Mouse (Mus musculus): ENCODE measurements around the gene Sv2b. TPM values are rescaled to one million over a fixed set of nuclear protein-coding genes. Genes with fewer than 3 reads are reported as not detected.

Gene Sv2b
- polyA plus RNA-seq, 1 experiment from 2014 or later: 0.79 TPM

DNA sequence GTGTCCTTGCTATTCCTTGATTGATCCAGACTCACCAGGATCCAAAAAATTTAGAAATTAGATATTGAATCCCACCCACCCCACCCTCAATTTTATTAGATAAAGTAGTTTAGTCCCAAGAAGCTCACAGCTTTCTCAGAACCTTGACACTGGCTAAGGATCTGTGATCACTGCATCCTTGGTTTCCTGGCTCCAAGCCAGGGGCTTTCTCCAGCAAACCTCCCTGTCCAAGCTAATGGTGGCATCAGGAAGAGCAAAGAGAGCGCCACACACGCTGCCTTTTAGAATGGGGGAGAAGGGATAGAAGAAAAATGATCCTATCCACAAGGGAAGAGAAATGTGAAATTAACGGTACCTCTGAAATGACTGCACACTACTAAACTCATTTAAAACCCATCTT is 141.6 kb downstream of the Sv2b start:
- H3K27me3 ChIP-seq (ENCODE audit: control insufficient read depth, insufficient read depth, low read length): no peaks in the 10 kb centered on the region
- no peak for ATAC-seq (replicated peaks; ENCODE audit: insufficient number of reproducible peaks, low FRiP score, low TSS enrichment)
- H3K36me3 ChIP-seq (ENCODE audit: control insufficient read depth, insufficient read depth, low read length): no peaks in the 10 kb centered on the region
- 86% methylated on average over 3 of the region's 3 CpGs for WGBS (ENCODE audit: insufficient replicate concordance)
- no peaks in the 10 kb centered on the region for H3K9me3 ChIP-seq (replicated peaks; ENCODE audit: control insufficient read depth, low read length)
- no peak overlapping the region for H3K4me2 ChIP-seq
- no peak overlapping the region for H3K9ac ChIP-seq (ENCODE audit: low read depth, low read length)
- no peaks in the 10 kb centered on the region for H3K4me1 ChIP-seq (ENCODE audit: control insufficient read depth, insufficient read depth, low read length)
- no peak overlapping the region for H3K27ac ChIP-seq (ENCODE audit: low read depth, low read length)
- no peak overlapping the region for H3K4me3 ChIP-seq (ENCODE audit: low read depth, low read length)

DNA sequence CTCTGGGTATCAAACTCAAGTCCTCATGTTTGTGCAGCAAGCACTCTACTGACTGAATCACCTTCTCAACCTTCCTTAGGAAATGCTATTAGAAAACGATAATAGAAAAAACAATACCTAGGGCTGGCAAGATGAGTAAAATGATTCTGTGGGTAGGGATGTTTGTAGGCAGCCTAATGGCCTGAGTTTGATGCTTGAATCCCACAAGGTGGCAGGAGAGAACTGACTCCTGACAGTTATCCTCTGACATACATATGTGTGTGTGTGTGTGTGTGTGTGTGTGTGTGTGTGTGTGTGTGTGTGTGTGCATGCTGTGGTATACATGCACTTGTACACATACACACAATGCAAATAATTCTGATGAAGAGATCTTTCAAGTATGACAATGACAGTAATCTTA is 161.9 kb downstream of the Sv2b start:
- 78% methylated on average over 1 of the region's 1 CpGs for WGBS (ENCODE audit: insufficient replicate concordance)
- H3K4me1 ChIP-seq (ENCODE audit: control insufficient read depth, insufficient read depth, low read length): peaks cover 4% of the 10 kb centered on the region; the same call in 1 of the 2 replicates
- H3K9ac ChIP-seq (ENCODE audit: low read depth, low read length): no peak overlapping the region
- no peak overlapping the region for H3K4me2 ChIP-seq
- H3K36me3 ChIP-seq (ENCODE audit: control insufficient read depth, insufficient read depth, low read length): no peaks in the 10 kb centered on the region
- no peak overlapping the region for H3K4me3 ChIP-seq (ENCODE audit: low read depth, low read length)
- no peaks in the 10 kb centered on the region for H3K9me3 ChIP-seq (replicated peaks; ENCODE audit: control insufficient read depth, low read length)
- H3K27ac ChIP-seq (ENCODE audit: low read depth, low read length): no peak overlapping the region
- no peak for ATAC-seq (replicated peaks; ENCODE audit: insufficient number of reproducible peaks, low FRiP score, low TSS enrichment)
- H3K27me3 ChIP-seq (ENCODE audit: control insufficient read depth, insufficient read depth, low read length): no peaks in the 10 kb centered on the region

DNA sequence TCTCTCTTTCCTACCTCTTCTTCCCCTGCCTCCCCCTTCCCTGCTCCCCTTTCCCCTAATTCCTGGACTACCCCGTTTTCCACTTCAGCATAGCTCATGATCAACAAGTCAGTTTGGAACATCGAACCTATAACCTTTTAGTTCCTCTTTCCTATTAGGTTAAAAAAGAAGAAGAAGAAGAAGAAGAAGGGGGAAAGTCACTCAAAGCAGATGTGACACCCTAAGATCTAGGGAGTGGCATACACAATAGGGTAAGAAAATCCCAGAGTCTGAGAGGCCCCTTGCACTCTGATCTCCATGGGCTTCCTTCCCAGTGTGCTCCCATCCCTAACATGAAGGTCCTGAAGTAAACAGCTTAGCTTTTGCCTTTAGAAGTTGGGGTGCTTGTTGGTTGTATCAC is 166.3 kb downstream of the Sv2b start:
- ATAC-seq (replicated peaks; ENCODE audit: insufficient number of reproducible peaks, low FRiP score, low TSS enrichment): no peak
- no peak overlapping the region for H3K27ac ChIP-seq (ENCODE audit: low read depth, low read length)
- H3K36me3 ChIP-seq (ENCODE audit: control insufficient read depth, insufficient read depth, low read length): no peaks in the 10 kb centered on the region
- no peaks in the 10 kb centered on the region for H3K27me3 ChIP-seq (ENCODE audit: control insufficient read depth, insufficient read depth, low read length)
- peaks cover 8% of the 10 kb centered on the region; the same call in 1 of the 2 replicates for H3K4me1 ChIP-seq (ENCODE audit: control insufficient read depth, insufficient read depth, low read length)
- no peak overlapping the region for H3K4me3 ChIP-seq (ENCODE audit: low read depth, low read length)
- H3K9me3 ChIP-seq (replicated peaks; ENCODE audit: control insufficient read depth, low read length): no peaks in the 10 kb centered on the region
- no peak overlapping the region for H3K9ac ChIP-seq (ENCODE audit: low read depth, low read length)
- H3K4me2 ChIP-seq: peak overlapping the region; percentile 69; the same call in 1 of the 2 replicates
- WGBS (ENCODE audit: insufficient replicate concordance): 48% methylated on average over 2 of the region's 2 CpGs

DNA sequence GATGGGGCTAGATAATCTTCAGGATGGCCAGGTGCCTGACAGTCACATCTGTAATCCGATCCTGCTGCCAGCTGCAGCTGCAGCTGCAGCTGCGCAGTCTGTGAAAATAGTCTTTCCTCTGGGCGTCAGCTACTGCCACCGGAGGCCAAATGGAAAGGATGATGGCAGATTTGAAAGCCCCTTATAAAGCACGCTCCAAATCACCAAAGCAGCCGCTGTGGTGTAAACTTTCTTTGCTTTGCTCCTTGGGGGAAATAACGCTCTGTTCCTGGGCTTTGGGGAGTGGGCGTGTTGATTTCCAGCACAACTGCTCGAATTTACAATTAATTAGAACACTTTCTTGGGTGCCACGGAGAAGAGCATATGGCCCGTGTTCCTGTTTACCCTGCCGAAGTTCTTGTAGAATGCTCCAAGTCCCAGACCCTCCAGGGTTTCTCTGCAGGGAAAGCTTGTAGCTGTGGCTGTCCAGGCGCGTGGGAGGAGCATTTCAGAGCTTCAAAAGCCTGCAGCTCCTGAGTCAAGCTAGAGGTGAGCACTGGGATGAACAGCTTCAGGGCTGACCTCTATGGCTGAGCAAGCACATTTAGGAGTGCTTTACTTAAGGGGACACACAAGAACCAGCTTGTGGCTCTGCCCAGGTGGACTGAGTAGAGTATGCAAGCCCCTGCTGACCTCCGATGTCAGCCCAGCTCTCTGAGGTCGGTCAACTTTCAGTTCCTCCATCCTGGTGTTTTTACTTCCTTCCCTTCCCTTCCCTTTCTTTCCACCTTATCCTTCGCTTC is 167.0 kb downstream of the Sv2b start:
- Histone ChIP-seq H3K27me3 (ENCODE audit: control insufficient read depth, insufficient read depth, low read length) (no peaks in the 10 kb centered on the region), H3K27ac (ENCODE audit: low read depth, low read length) (no peak overlapping the region), H3K9ac (ENCODE audit: low read depth, low read length) (peak overlapping the region; percentile 43; the same call in 1 of the 2 replicates), H3K4me3 (ENCODE audit: low read depth, low read length) (peak overlapping the region; percentile 31), H3K4me2 (peak overlapping the region; percentile 69), H3K4me1 (ENCODE audit: control insufficient read depth, insufficient read depth, low read length) (peaks cover 12% of the 10 kb centered on the region; the same call in 1 of the 2 replicates), H3K9me3 (replicated peaks; ENCODE audit: control insufficient read depth, low read length) (no peaks in the 10 kb centered on the region), H3K36me3 (ENCODE audit: control insufficient read depth, insufficient read depth, low read length) (no peaks in the 10 kb centered on the region)
- WGBS (ENCODE audit: insufficient replicate concordance): 7% methylated on average over 17 of the region's 17 CpGs
- ATAC-seq (replicated peaks; ENCODE audit: insufficient number of reproducible peaks, low FRiP score, low TSS enrichment): no peak

- Histone ChIP-seq H3K27me3 (ENCODE audit: control insufficient read depth, insufficient read depth, low read length) (no peaks in the 10 kb centered on the region), H3K4me1 (ENCODE audit: control insufficient read depth, insufficient read depth, low read length) (peaks cover 12% of the 10 kb centered on the region; the same call in 1 of the 2 replicates), H3K9ac (ENCODE audit: low read depth, low read length) (no peak overlapping the region), H3K27ac (ENCODE audit: low read depth, low read length) (no peak overlapping the region), H3K36me3 (ENCODE audit: control insufficient read depth, insufficient read depth, low read length) (no peaks in the 10 kb centered on the region), H3K9me3 (replicated peaks; ENCODE audit: control insufficient read depth, low read length) (no peaks in the 10 kb centered on the region), H3K4me3 (ENCODE audit: low read depth, low read length) (no peak overlapping the region), H3K4me2 (no peak overlapping the region)
- ATAC-seq (replicated peaks; ENCODE audit: insufficient number of reproducible peaks, low FRiP score, low TSS enrichment): no peak
- 95% methylated on average over 2 of the region's 2 CpGs for WGBS (ENCODE audit: insufficient replicate concordance)
Measured at GRCm38 (mm10) chr7:75139306-75139705, 169.8 kb downstream of the Sv2b start.

DNA sequence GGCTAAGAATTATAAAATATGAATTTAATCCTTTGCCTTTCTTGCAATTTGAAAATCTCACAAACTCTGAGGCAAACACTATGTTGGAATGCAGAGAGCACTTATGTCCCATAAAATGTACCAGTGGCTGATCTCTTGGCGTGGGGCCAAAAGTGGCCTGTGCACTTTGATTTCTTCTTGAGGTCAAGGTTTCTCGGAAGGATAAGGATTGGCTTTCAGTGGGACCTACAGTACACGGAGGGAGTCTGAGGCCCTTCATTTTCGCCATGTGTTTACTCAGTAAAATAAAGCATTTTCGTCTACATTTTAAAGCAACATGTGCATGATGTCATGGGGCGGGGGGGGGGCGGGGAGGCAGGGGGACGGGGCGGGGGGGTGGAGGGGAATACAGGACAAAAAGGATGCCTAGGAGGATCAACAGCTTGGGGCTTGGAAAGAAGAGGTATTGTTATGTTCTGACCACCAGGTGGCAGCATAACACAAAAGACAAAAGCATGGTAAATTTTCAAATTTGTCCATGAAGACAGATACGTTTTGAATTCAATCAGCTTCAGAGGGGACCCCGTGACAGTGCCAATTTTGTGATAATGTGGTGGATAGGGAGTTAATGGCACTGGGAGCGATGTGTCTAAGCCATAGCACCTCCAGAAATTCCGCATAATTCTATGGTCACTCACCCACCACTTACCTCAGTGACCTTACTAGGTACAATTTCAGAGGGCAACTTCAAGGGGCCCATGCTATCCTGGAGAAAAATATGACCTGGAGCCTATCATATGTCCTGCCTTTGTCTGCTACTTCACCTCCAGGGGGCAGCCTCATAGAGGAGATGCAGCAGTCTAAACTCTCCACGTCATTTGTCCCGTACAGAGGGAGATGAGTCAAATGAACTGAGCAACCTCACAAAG is 174.1 kb downstream of the Sv2b start:
- Histone ChIP-seq H3K9me3 (replicated peaks; ENCODE audit: control insufficient read depth, low read length) (no peaks in the 10 kb centered on the region), H3K4me2 (no peak overlapping the region), H3K27ac (ENCODE audit: low read depth, low read length) (no peak overlapping the region), H3K9ac (ENCODE audit: low read depth, low read length) (no peak overlapping the region), H3K36me3 (ENCODE audit: control insufficient read depth, insufficient read depth, low read length) (no peaks in the 10 kb centered on the region), H3K4me1 (ENCODE audit: control insufficient read depth, insufficient read depth, low read length) (0 out of 2 replicates have a peak, but pooled peaks cover 4% of the 10 kb centered on the region), H3K27me3 (ENCODE audit: control insufficient read depth, insufficient read depth, low read length) (no peaks in the 10 kb centered on the region), H3K4me3 (ENCODE audit: low read depth, low read length) (no peak overlapping the region)
- 26% methylated on average over 15 of the region's 15 CpGs for whole genome bisulfite sequencing (ENCODE audit: insufficient replicate concordance)
- ATAC-seq (replicated peaks; ENCODE audit: insufficient number of reproducible peaks, low FRiP score, low TSS enrichment): no peak

- H3K27ac ChIP-seq (ENCODE audit: low read depth, low read length): no peak overlapping the region
- no peaks in the 10 kb centered on the region for H3K9me3 ChIP-seq (replicated peaks; ENCODE audit: control insufficient read depth, low read length)
- no peak overlapping the region for H3K4me2 ChIP-seq
- no peak overlapping the region for H3K9ac ChIP-seq (ENCODE audit: low read depth, low read length)
- WGBS (ENCODE audit: insufficient replicate concordance): 74% methylated on average over 4 of the region's 4 CpGs
- no peak for ATAC-seq (replicated peaks; ENCODE audit: insufficient number of reproducible peaks, low FRiP score, low TSS enrichment)
- no peaks in the 10 kb centered on the region for H3K27me3 ChIP-seq (ENCODE audit: control insufficient read depth, insufficient read depth, low read length)
- no peaks in the 10 kb centered on the region for H3K36me3 ChIP-seq (ENCODE audit: control insufficient read depth, insufficient read depth, low read length)
- no peaks in the 10 kb centered on the region for H3K4me1 ChIP-seq (ENCODE audit: control insufficient read depth, insufficient read depth, low read length)
- no peak overlapping the region for H3K4me3 ChIP-seq (ENCODE audit: low read depth, low read length)
Measured at GRCm38 (mm10) chr7:75128036-75128435, 181.0 kb downstream of the Sv2b start.

DNA sequence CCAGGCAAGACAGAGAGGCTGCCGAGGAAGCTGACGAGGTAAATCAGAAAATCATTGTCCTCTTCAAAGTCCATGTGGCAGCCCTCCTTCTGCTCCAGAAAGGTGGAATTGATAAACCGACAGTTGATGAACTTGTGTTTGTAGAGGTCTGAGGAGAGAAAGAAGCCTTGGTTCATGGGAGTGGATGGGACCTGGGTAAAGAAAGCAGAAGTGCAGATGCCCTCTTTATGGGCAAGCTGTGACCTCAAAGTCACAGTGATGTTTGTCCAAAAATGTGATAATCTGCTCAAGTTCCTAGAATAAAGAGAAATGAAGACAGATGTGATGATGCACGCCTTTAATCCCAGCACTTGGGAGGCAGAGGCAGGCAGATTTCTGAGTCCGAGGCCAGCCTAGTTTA is 185.0 kb downstream of the Sv2b start:
- ATAC-seq (replicated peaks; ENCODE audit: insufficient number of reproducible peaks, low FRiP score, low TSS enrichment): no peak
- H3K9ac ChIP-seq (ENCODE audit: low read depth, low read length): no peak overlapping the region
- H3K36me3 ChIP-seq (ENCODE audit: control insufficient read depth, insufficient read depth, low read length): no peaks in the 10 kb centered on the region
- H3K27me3 ChIP-seq (ENCODE audit: control insufficient read depth, insufficient read depth, low read length): no peaks in the 10 kb centered on the region
- H3K4me1 ChIP-seq (ENCODE audit: control insufficient read depth, insufficient read depth, low read length): no peaks in the 10 kb centered on the region
- 77% methylated on average over 5 of the region's 5 CpGs for WGBS (ENCODE audit: insufficient replicate concordance)
- H3K9me3 ChIP-seq (replicated peaks; ENCODE audit: control insufficient read depth, low read length): no peaks in the 10 kb centered on the region
- no peak overlapping the region for H3K4me3 ChIP-seq (ENCODE audit: low read depth, low read length)
- no peak overlapping the region for H3K4me2 ChIP-seq
- H3K27ac ChIP-seq (ENCODE audit: low read depth, low read length): no peak overlapping the region

Data from heart, embryonic 11.5 days (tissue).